Mouse (Mus musculus) midbrain, postnatal 0 days (tissue): ENCODE measurements around the gene Ift122. TPM values are rescaled to one million over a fixed set of nuclear protein-coding genes. Genes with fewer than 3 reads are reported as not detected.
A peak's percentile ranks its signal among the peaks of the same experiment; 100 is the strongest.

ENCODE experiments used
- ATAC-seq: fragments of 200-750 bp; cut with Nextera tagmentation; 2 replicates; pipeline ENCODE4 v1.8.0; 2017; ENCODE audit warnings: moderate number of reproducible peaks, mild to moderate bottlenecking, moderate TSS enrichment, moderate library complexity; ENCODE audit not compliant: low FRiP score
- DNase-seq: peaks from one replicate; pipeline ENCODE4 v3.0.0-alpha.2; 2015; ENCODE audit warnings: low spot score
- H3K27ac ChIP-seq: fragments of 300-500 bp; sonication (generic); 2 replicates; pipeline ENCODE4 v1.5.1; 2014; ENCODE audit warnings: low read depth, mild to moderate bottlenecking, low read length, mixed read lengths
- H3K27me3 ChIP-seq: fragments of 300-500 bp; sonication (generic); 2 replicates; pipeline ENCODE4 v1.6.1; 2014; ENCODE audit warnings: low read length, control low read depth, mixed read lengths; ENCODE audit not compliant: insufficient read depth
- H3K36me3 ChIP-seq: fragments of 300-500 bp; sonication (generic); 2 replicates; pipeline ENCODE4 v1.6.1; 2014; ENCODE audit warnings: low read length, control low read depth, mixed read lengths; ENCODE audit not compliant: insufficient read depth
- H3K4me1 ChIP-seq: fragments of 300-500 bp; sonication (generic); 2 replicates; pipeline ENCODE4 v1.6.1; 2014; ENCODE audit warnings: mild to moderate bottlenecking, control low read depth, antibody characterized with exemption, low read length, mixed read lengths; ENCODE audit not compliant: insufficient read depth
- H3K4me2 ChIP-seq: fragments of 300-500 bp; sonication (generic); 2 replicates; pipeline ENCODE4 v1.6.1; 2014; ENCODE audit warnings: low read depth, mild to moderate bottlenecking, low read length, mixed read lengths; ENCODE audit not compliant: poor library complexity, severe bottlenecking
- H3K4me3 ChIP-seq: fragments of 300-500 bp; sonication (generic); 2 replicates; pipeline ENCODE4 v1.5.1; 2014; ENCODE audit warnings: low read depth, mild to moderate bottlenecking, low read length, moderate library complexity
- H3K9ac ChIP-seq: fragments of 300-500 bp; sonication (generic); replicated peaks from 2 replicates; pipeline ENCODE4 v1.6.1; 2014; ENCODE audit warnings: mild to moderate bottlenecking, low read length, moderate library complexity, mixed read lengths; ENCODE audit not compliant: poor library complexity, severe bottlenecking
- H3K9me3 ChIP-seq: fragments of 300-500 bp; sonication (generic); 2 replicates; pipeline ENCODE4 v1.6.1; 2016; ENCODE audit warnings: low read length, control low read depth
- CTCF ChIP-seq: IDR thresholded peaks from 2 replicates; pipeline ENCODE4 v1.5.1; 2016; ENCODE audit warnings: antibody characterized with exemption, mild to moderate bottlenecking
- WGBS: fragments of 180-500 bp; shearing (Covaris S2); extraction: QIAGEN DNeasy Blood & Tissue Kit; methylation state at CpG from one replicate; pipeline ENCODE4 v1.1.7; 2014; 5-methylcytosine and 5-hydroxymethylcytosine counted together
- polyA plus RNA-seq: library from polyadenylated mRNA; unstranded; fragments of >200 nt; fragmentation: Nextera tagmentation; extraction: Ambion mirVana; gene quantifications from 2 replicates; pipeline ENCODE4 v1.2.1, GENCODE M21; 2015
- total RNA-seq: library from RNA; depleted of rRNA; stranded (reverse); fragments of >200 nt; gene quantifications from 2 replicates; pipeline ENCODE4 v1.2.3, GENCODE M21; 2014

Gene Ift122
- total and polyA plus RNA-seq, 2 experiments from 2014 or later, result 24.3 to 31.7 TPM

- Histone ChIP-seq H3K4me3 (no peak overlapping the region), H3K9ac (no peak overlapping the region), H3K27me3 (no peaks in the 10 kb centered on the region), H3K9me3 (no peaks in the 10 kb centered on the region), H3K27ac (no peak overlapping the region), H3K36me3 (no peaks in the 10 kb centered on the region), H3K4me2 (no peak overlapping the region), H3K4me1 (0 out of 2 replicates have a peak, but pooled peaks cover 3% of the 10 kb centered on the region)
- ATAC-seq (no peak), DNase-seq (no peak)
- 66% methylated on average over 6 of the region's 6 CpGs for WGBS
- TF ChIP-seq CTCF, result no peak
Measured at GRCm38 (mm10) chr6:115969952-115970351, 116.7 kb downstream of the Ift122 start.

- H3K9ac ChIP-seq, result 0 out of 2 replicates have a peak overlapping the region, but pooled peaks have one; percentile 33
- H3K27ac ChIP-seq, result no peak overlapping the region
- no peaks in the 10 kb centered on the region for H3K27me3 ChIP-seq
- no peaks in the 10 kb centered on the region for H3K9me3 ChIP-seq
- H3K4me2 ChIP-seq, result no peak overlapping the region
- DNase-seq, result no peak
- H3K4me3 ChIP-seq, result no peak overlapping the region
- 60% methylated on average over 13 of the region's 13 CpGs for WGBS
- no peaks in the 10 kb centered on the region for H3K36me3 ChIP-seq
- TF ChIP-seq CTCF, result no peak
- no peak for ATAC-seq
- H3K4me1 ChIP-seq, result 0 out of 2 replicates have a peak, but pooled peaks cover 3% of the 10 kb centered on the region
Measured at GRCm38 (mm10) chr6:115971273-115972060, 118.2 kb downstream of the Ift122 start.

- H3K27me3 ChIP-seq, result no peaks in the 10 kb centered on the region
- 73% methylated on average over 7 of the region's 7 CpGs for WGBS
- no peaks in the 10 kb centered on the region for H3K9me3 ChIP-seq
- H3K36me3 ChIP-seq, result no peaks in the 10 kb centered on the region
- H3K4me2 ChIP-seq, result no peak overlapping the region
- no peak for TF ChIP-seq CTCF
- no peak for ATAC-seq
- 0 out of 2 replicates have a peak, but pooled peaks cover 3% of the 10 kb centered on the region for H3K4me1 ChIP-seq
- no peak for DNase-seq
- H3K4me3 ChIP-seq, result no peak overlapping the region
- no peak overlapping the region for H3K27ac ChIP-seq
- H3K9ac ChIP-seq, result no peak overlapping the region
Measured at GRCm38 (mm10) chr6:115972083-115972764, 119.0 kb downstream of the Ift122 start.

- ATAC-seq, result no peak
- no peak overlapping the region for H3K4me3 ChIP-seq
- no peaks in the 10 kb centered on the region for H3K9me3 ChIP-seq
- no peak for DNase-seq
- no peak overlapping the region for H3K9ac ChIP-seq
- WGBS, result 89% methylated on average over 15 of the region's 15 CpGs
- no peak for TF ChIP-seq CTCF
- no peaks in the 10 kb centered on the region for H3K36me3 ChIP-seq
- H3K27me3 ChIP-seq, result no peaks in the 10 kb centered on the region
- H3K4me1 ChIP-seq, result 0 out of 2 replicates have a peak, but pooled peaks cover 3% of the 10 kb centered on the region
- no peak overlapping the region for H3K27ac ChIP-seq
- H3K4me2 ChIP-seq, result no peak overlapping the region
Measured at GRCm38 (mm10) chr6:115973139-115973875, 120.0 kb downstream of the Ift122 start.

- Histone ChIP-seq H3K9me3 (no peaks in the 10 kb centered on the region), H3K27ac (no peak overlapping the region), H3K9ac (no peak overlapping the region), H3K4me1 (0 out of 2 replicates have a peak, but pooled peaks cover 3% of the 10 kb centered on the region), H3K27me3 (no peaks in the 10 kb centered on the region), H3K4me2 (no peak overlapping the region), H3K4me3 (no peak overlapping the region), H3K36me3 (no peaks in the 10 kb centered on the region)
- ATAC-seq (peak; percentile 38; the same call in 1 of the 2 replicates), DNase-seq (peak; percentile 62)
- 62% methylated on average over 16 of the region's 16 CpGs for WGBS
- no peak for TF ChIP-seq CTCF
Measured at GRCm38 (mm10) chr6:115973881-115974662, 120.8 kb downstream of the Ift122 start.
